Mouse (Mus musculus) hindbrain, embryonic 14.5 days (tissue): ENCODE measurements around the gene Gbp7. TPM values are rescaled to one million over a fixed set of nuclear protein-coding genes. Genes with fewer than 3 reads are reported as not detected.

Experiments used
- ATAC-seq: fragments of 200-750 bp; cut with Nextera tagmentation; 2 replicates; pipeline ENCODE4 v1.8.0; 2017; ENCODE audit warnings: moderate number of reproducible peaks, mild to moderate bottlenecking, moderate TSS enrichment, moderate library complexity; ENCODE audit not compliant: low FRiP score
- DNase-seq: peaks from one replicate; pipeline ENCODE4 v3.0.0-alpha.2; 2015; ENCODE audit warnings: low spot score
- H3K27ac ChIP-seq: fragments of 300-500 bp; sonication (generic); 2 replicates; pipeline ENCODE4 v1.5.1; 2014; ENCODE audit warnings: mild to moderate bottlenecking, moderate library complexity
- H3K27me3 ChIP-seq: fragments of 300-500 bp; sonication (generic); 2 replicates; pipeline ENCODE4 v1.6.1; 2014; ENCODE audit warnings: mild to moderate bottlenecking, low read length, mixed read lengths; ENCODE audit not compliant: control insufficient read depth, insufficient read depth
- H3K36me3 ChIP-seq: fragments of 300-500 bp; sonication (generic); replicated peaks from 2 replicates; pipeline ENCODE4 v1.6.1; 2014; ENCODE audit not compliant: control insufficient read depth, insufficient read depth
- H3K4me1 ChIP-seq: fragments of 300-500 bp; sonication (generic); replicated peaks from 2 replicates; pipeline ENCODE4 v1.6.1; 2014; ENCODE audit warnings: antibody characterized with exemption, low read length, mixed read lengths; ENCODE audit not compliant: control insufficient read depth, insufficient read depth
- H3K4me2 ChIP-seq: fragments of 300-500 bp; sonication (generic); replicated peaks from 2 replicates; pipeline ENCODE4 v1.6.1; 2014; ENCODE audit warnings: mild to moderate bottlenecking, moderate library complexity
- H3K4me3 ChIP-seq: fragments of 300-500 bp; sonication (generic); replicated peaks from 2 replicates; pipeline ENCODE4 v1.5.1; 2014; ENCODE audit warnings: mild to moderate bottlenecking, low read length
- H3K9ac ChIP-seq: fragments of 300-500 bp; sonication (generic); 2 replicates; pipeline ENCODE4 v1.6.1; 2014
- H3K9me3 ChIP-seq: fragments of 300-500 bp; sonication (generic); 2 replicates; pipeline ENCODE4 v1.6.1; 2016; ENCODE audit warnings: low read length; ENCODE audit not compliant: control insufficient read depth
- WGBS: fragments of 180-500 bp; shearing (Covaris S2); extraction: QIAGEN DNeasy Blood & Tissue Kit; methylation state at CpG from one replicate; pipeline ENCODE4 v1.1.7; 2014; 5-methylcytosine and 5-hydroxymethylcytosine counted together
- polyA plus RNA-seq: library from polyadenylated mRNA; unstranded; fragments of >200 nt; fragmentation: Nextera tagmentation; extraction: Ambion mirVana; gene quantifications from 2 replicates; pipeline ENCODE4 v1.2.1, GENCODE M21; 2014

Gene Gbp7
- polyA plus RNA-seq, 1 experiment from 2014 or later = 2.8 TPM

DNA sequence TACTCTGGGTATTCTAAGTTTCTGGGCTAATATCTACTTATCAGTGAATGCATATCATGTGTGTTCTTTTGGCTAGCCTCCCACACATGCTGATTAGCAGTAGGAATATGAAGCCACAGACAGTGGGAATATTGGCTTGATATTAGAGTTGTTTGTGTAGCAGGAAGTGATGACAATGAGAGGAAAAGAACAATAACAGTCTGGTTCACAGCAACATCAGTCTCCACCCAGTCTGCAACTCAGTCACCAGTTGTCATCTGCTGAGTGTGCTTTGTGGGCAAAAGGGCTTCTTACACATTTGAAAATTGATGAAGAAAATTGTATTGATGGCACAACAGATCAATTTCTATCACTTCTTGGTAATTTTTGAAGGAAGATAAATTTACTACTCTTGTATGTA is 57.2 kb downstream of the Gbp7 start:
- Histone ChIP-seq H3K9ac (no peak overlapping the region), H3K9me3 (no peaks in the 10 kb centered on the region), H3K36me3 (no peaks in the 10 kb centered on the region), H3K4me1 (no peaks in the 10 kb centered on the region), H3K27ac (no peak overlapping the region), H3K4me3 (no peak overlapping the region), H3K27me3 (no peaks in the 10 kb centered on the region), H3K4me2 (no peak overlapping the region)
- ATAC-seq = no peak
- DNase-seq = no peak

- no peak overlapping the region for H3K27ac ChIP-seq
- H3K27me3 ChIP-seq = no peaks in the 10 kb centered on the region
- no peak overlapping the region for H3K4me3 ChIP-seq
- no peak overlapping the region for H3K4me2 ChIP-seq
- no peaks in the 10 kb centered on the region for H3K4me1 ChIP-seq
- H3K9me3 ChIP-seq = no peaks in the 10 kb centered on the region
- no peaks in the 10 kb centered on the region for H3K36me3 ChIP-seq
- no peak for DNase-seq
- 82% methylated on average over 2 of the region's 2 CpGs for WGBS
- ATAC-seq = no peak
- no peak overlapping the region for H3K9ac ChIP-seq
Measured at GRCm38 (mm10) chr3:142588888-142589287, 58.7 kb downstream of the Gbp7 start.

GRCm38 (mm10) chr3:142590431-142591067 is 60.4 kb downstream of the Gbp7 start:
- Histone ChIP-seq H3K4me2 (no peak overlapping the region), H3K9me3 (no peaks in the 10 kb centered on the region), H3K27ac (no peak overlapping the region), H3K27me3 (no peaks in the 10 kb centered on the region), H3K9ac (no peak overlapping the region), H3K4me1 (no peaks in the 10 kb centered on the region), H3K36me3 (no peaks in the 10 kb centered on the region), H3K4me3 (no peak overlapping the region)
- WGBS = 82% methylated on average over 4 of the region's 4 CpGs
- no peak for ATAC-seq
- no peak for DNase-seq

DNA sequence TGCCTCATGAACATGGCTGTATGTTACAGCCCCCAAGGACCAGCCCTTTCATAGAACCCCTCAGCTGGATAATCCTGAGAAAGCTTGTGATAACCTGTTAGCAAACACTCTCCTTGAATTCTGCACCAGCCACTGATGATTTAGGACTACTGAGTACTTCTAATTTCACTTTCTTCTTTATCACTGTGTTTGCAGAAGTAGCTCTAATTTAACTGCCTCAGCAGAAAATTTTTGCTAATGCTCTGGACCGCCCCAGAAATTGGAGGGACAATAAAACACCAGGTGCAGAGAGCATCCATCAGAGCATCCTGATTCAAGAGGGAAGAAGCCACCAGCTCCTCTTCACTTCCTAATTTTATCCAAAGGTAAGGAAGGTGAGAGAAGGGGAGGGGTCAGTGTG is 64.4 kb downstream of the Gbp7 start, which contains the start of gene Gbp2b:
Gbp2b (plus strand) TSS at position 301 of the 400 bp plus-strand sequence.
- Histone ChIP-seq H3K36me3 (no peaks in the 10 kb centered on the region), H3K9ac (no peak within 1 kb of the TSS), H3K27me3 (no peaks in the 10 kb centered on the region), H3K4me1 (no peaks in the 10 kb centered on the region), H3K9me3 (no peaks in the 10 kb centered on the region), H3K27ac (no peak within 1 kb of the TSS), H3K4me3 (no peak within 1 kb of the TSS), H3K4me2 (no peak within 1 kb of the TSS)
- no peak for DNase-seq
- WGBS = 94% methylated on average over 1 of the region's 1 CpGs
- ATAC-seq = no peak

GRCm38 (mm10) chr3:142597923-142598322 is 67.8 kb downstream of the Gbp7 start:
- no peak overlapping the region for H3K4me2 ChIP-seq
- ATAC-seq (no peak), DNase-seq (no peak)
- H3K4me1 ChIP-seq = no peaks in the 10 kb centered on the region
- H3K27me3 ChIP-seq = no peaks in the 10 kb centered on the region
- no peaks in the 10 kb centered on the region for H3K36me3 ChIP-seq
- WGBS = 88% methylated on average over 3 of the region's 3 CpGs
- no peak overlapping the region for H3K9ac ChIP-seq
- H3K27ac ChIP-seq = no peak overlapping the region
- no peak overlapping the region for H3K4me3 ChIP-seq
- H3K9me3 ChIP-seq = no peaks in the 10 kb centered on the region

Other genes with a start within 250 kb of the Gbp7 start
- 17.8 and 21.1 TPM in 2 replicates for gene Pdlim5, start 134.6 kb upstream of the Gbp7 start, polyA plus RNA-seq
- gene Gbp5, start 36.4 kb upstream of the Gbp7 start, polyA plus RNA-seq = 0.23 and 0.25 TPM in 2 replicates
- gene Gbp3, start 29.7 kb downstream of the Gbp7 start, polyA plus RNA-seq = 0.65 and 1.7 TPM in 2 replicates
- gene Gbp2b, start 64.5 kb downstream of the Gbp7 start, polyA plus RNA-seq = not detected in 2 replicates
- gene Gbp2, start 90.3 kb downstream of the Gbp7 start, polyA plus RNA-seq = 0.32 and 0.89 TPM in 2 replicates
- gene Kyat3, start 170.7 kb downstream of the Gbp7 start, polyA plus RNA-seq = 4.7 and 5.5 TPM in 2 replicates
- gene Gtf2b, start 234.7 kb downstream of the Gbp7 start, polyA plus RNA-seq = 72.1 and 76.5 TPM in 2 replicates